In genomic region chr14:29443091-29444026, GRCm38 (mm10) we compare ENCODE assay signal across 9 mouse cellular contexts.
DNase-seq lines count a peak whose midpoint lies in the region; ATAC-seq lines count a peak whose summit lies in the region.
"Had no signal": no experiment of that assay in that cellular context is flagged by ENCODE, and none has a peak within 500 bp of the region (broad histone marks: within the 10 kb centered on the region; RNA-seq: fewer than 3 reads in every experiment).

No protein-coding gene starts in this region.

- WGBS in heart, embryonic 13.5 days: 30% methylated on average over 15 of the region's 15 CpGs

- H3K4me1 ChIP-seq in heart, embryonic 13.5 days: peaks cover 20% of the 10 kb centered on the region
- H3K4me1 ChIP-seq: liver, embryonic 13.5 days had no signal

- no peak for ATAC-seq in cerebellum, adult (ENCODE audit: insufficient number of reproducible peaks, low FRiP score, low TSS enrichment)
- ATAC-seq in heart, embryonic 13.5 days (ENCODE audit: extremely low read depth, insufficient number of reproducible peaks, low FRiP score, low TSS enrichment): no peak
- ATAC-seq in megakaryocyte progenitor cell, adult 5-6 weeks (replicated peaks; ENCODE audit: poor library complexity): peak; percentile 61; the same call in 1 of the 2 replicates

- H3K36me3 ChIP-seq in heart, embryonic 13.5 days: no peaks in the 10 kb centered on the region
- H3K36me3 ChIP-seq: liver, embryonic 13.5 days had no signal

- no peaks in the 10 kb centered on the region for H3K27me3 ChIP-seq in heart, embryonic 13.5 days (replicated peaks)
- H3K27me3 ChIP-seq: liver, embryonic 13.5 days had no signal

- H3K9ac ChIP-seq in heart, embryonic 13.5 days: no peak overlapping the region
- H3K9ac ChIP-seq: liver, embryonic 13.5 days had no signal

- DNase-seq in cerebellum, adult 11 months: peak; percentile 35
- peak; percentile 60 for DNase-seq in adipocyte (ENCODE audit: low spot score)
- DNase-seq in embryo, embryonic 10.5 days (ENCODE audit: low spot score): peak; percentile 80
- peak; percentile 60 for DNase-seq in layer of hippocampus, adult 9-11 months
- DNase-seq in skeletal muscle tissue, adult 2 months (ENCODE audit: low read depth, low spot score): peak; percentile 26
- DNase-seq: liver, embryonic 13.5 days had no signal

- H3K4me3 ChIP-seq in heart, embryonic 13.5 days: no peak overlapping the region
- H3K4me3 ChIP-seq: liver, embryonic 13.5 days had no signal

- no peak overlapping the region for H3K27ac ChIP-seq in heart, embryonic 13.5 days (replicated peaks)
- H3K27ac ChIP-seq: liver, embryonic 13.5 days had no signal

- H3K4me2 ChIP-seq in heart, embryonic 13.5 days: peak overlapping the region; percentile 31
- H3K4me2 ChIP-seq: liver, embryonic 13.5 days had no signal

- no peaks in the 10 kb centered on the region for H3K9me3 ChIP-seq in heart, embryonic 13.5 days
- H3K9me3 ChIP-seq: liver, embryonic 13.5 days had no signal

Comparison
In these comparisons a context has a peak if more than half of its experiments do, and no peak if none do; other contexts are left out.
1. DNase-seq: peak in every context shown above with its lines; median percentile 80 in embryo, embryonic 10.5 days; 60 in adipocyte; 60 in layer of hippocampus, adult 9-11 months; 35 in cerebellum, adult 11 months; 26 in skeletal muscle tissue, adult 2 months.